Mouse (Mus musculus): ENCODE data around the gene Rpgrip1.

The Rpgrip1 gene

DNA sequence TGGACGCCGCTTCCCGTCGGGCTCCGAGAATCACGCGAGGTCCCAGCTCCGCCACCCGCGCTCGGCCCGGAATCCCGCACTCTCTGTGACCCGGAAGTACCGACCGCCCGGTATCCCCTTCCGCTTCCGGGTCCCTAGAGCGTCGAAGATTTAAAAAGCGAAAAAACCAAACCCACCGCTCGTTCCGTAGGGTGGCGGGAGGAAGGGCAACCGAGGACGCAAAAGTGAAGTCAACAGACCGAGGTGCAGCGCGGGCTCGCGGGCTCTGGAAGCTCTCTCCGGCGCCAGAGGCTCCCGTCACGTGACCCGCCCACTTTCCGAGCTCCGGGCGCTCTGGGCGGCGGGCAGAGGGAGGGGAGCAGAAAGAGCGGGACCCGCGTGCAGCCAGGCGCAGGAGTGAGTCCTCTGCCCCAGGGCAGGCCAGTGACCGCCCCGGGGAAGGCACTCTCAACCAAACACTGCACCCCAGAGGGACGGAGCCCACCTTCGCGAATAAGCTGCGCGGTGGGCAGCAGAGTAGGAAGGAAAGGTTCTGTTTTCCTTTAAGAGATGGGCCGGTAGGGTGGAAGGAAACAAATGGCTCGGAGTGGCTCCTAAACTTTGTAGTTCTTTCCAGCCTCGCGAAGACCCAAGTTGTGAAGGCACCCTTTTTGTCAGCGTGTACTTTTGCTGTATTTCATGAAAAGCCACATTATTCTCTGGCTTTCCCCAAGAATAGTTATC lies 86.8 kb downstream of the Rpgrip1 start, which contains the start of gene Supt16:
Gene Supt16, minus strand, starts transcription at position 261 of the 723 bp plus-strand sequence.
- peak; percentile 72 to 81 for DNase-seq (ENCODE audit: low spot score in 2 of 2)

GRCm38 (mm10) chr14:52198141-52198540 lies 87.6 kb downstream of the Rpgrip1 start:
- no peak for DNase-seq (ENCODE audit: low spot score in 2 of 2)

DNA sequence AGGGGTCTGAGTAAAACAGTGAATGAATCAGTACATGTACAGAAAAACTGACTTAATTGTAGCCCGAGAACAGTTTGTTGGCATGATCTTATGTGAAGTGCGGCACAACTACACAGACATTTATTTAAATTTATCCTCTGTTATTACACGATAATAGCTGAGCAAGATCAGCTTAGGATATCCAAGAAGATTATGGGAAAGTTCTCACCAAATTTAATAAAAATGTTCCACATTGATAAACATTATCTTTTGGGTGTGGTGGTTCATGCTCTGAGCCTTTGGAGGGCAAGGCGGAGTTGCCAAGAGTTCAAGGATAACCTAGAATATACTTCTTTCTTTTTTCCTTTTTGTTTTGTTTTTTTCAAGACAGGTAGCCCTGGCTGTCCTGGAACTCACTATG lies 88.9 kb downstream of the Rpgrip1 start:
- DNase-seq (ENCODE audit: low spot score in 2 of 2), result no peak

Measured in frontal cortex, postnatal 10 days (tissue).